20 mouse cellular contexts compared by ENCODE assay signal in genomic region chr11:57091276-57091914, GRCm38 (mm10).
A peak's percentile ranks its signal among the peaks of the same experiment; 100 is the strongest.
DNase-seq lines count a peak whose midpoint lies in the region; TF ChIP-seq lines count a peak whose summit lies in the region.
"Had no signal": no experiment of that assay in that cellular context is flagged by ENCODE, and none has a peak within 500 bp of the region (broad histone marks: within the 10 kb centered on the region; RNA-seq: fewer than 3 reads in every experiment).

No protein-coding gene starts in this region.

- H3K4me3 ChIP-seq in kidney, adult 2 months (ENCODE audit: insufficient read depth, low read depth, low read length): no peak overlapping the region
- H3K4me3 ChIP-seq: embryonic facial prominence, embryonic 13.5 days; heart, embryonic 12.5 days; hindbrain, embryonic 12.5 days; kidney, embryonic 15.5 days; left cerebral cortex, adult 2 months had no signal

- TF ChIP-seq CTCF in kidney, adult 2 months (conservative IDR thresholded peaks at IDR 0.05; ENCODE audit: insufficient read depth, insufficient read length, low read depth, low read length): no peak

- H3K36me3 ChIP-seq in kidney, adult 2 months (ENCODE audit: control insufficient read depth, insufficient read depth, low read length): no peaks in the 10 kb centered on the region
- H3K36me3 ChIP-seq: embryonic facial prominence, embryonic 13.5 days; heart, embryonic 12.5 days; hindbrain, embryonic 12.5 days; kidney, embryonic 15.5 days had no signal

- no peak overlapping the region for H3K27ac ChIP-seq in kidney, adult 2 months (ENCODE audit: insufficient read depth, low read depth, low read length)
- H3K27ac ChIP-seq: embryonic facial prominence, embryonic 13.5 days; hindbrain, embryonic 12.5 days; kidney, embryonic 15.5 days; left cerebral cortex, adult 2 months; stomach, postnatal 0 days had no signal

- H3K4me1 ChIP-seq in kidney, adult 2 months (ENCODE audit: control insufficient read depth, insufficient read depth, low read length): no peaks in the 10 kb centered on the region
- H3K4me1 ChIP-seq: embryonic facial prominence, embryonic 13.5 days; heart, embryonic 12.5 days had no signal

- whole genome bisulfite sequencing in kidney, adult 2 months: 28% methylated on average over 3 of the region's 3 CpGs

- DNase-seq in kidney, adult 2 months: peak; percentile 12
- DNase-seq in kidney, adult 9 months: no peak
- DNase-seq in 3134 (ENCODE audit: extremely low read depth, insufficient read length, low spot score): peak; percentile 77
- DNase-seq in 416B (ENCODE audit: low read depth): peak; percentile 24
- DNase-seq in brain, adult 2 months (ENCODE audit: low read depth, low spot score): peak; percentile 32
- DNase-seq in embryo, embryonic 9.5 days (ENCODE audit: extremely low spot score): no peak
- no peak for DNase-seq in left cerebral cortex, adult 11 months (ENCODE audit: low spot score)
- DNase-seq: cerebellum, adult 11 months; cerebellum, postnatal 10 days; forebrain, postnatal 0 days; heart, postnatal 14 days; left cerebral cortex, postnatal 4 days; liver; retina, postnatal 1 day had no signal

- TF ChIP-seq POLR2A in kidney, adult 2 months (IDR thresholded peaks at IDR 0.05; ENCODE audit: low read depth, low read length): no peak

- no peaks in the 10 kb centered on the region for H3K27me3 ChIP-seq in kidney, adult 2 months (replicated peaks; ENCODE audit: control insufficient read depth, insufficient read depth, low read length)
- H3K27me3 ChIP-seq: embryonic facial prominence, embryonic 13.5 days; heart, embryonic 12.5 days; hindbrain, embryonic 12.5 days; kidney, embryonic 15.5 days had no signal

Comparison
In these comparisons a context has a peak if more than half of its experiments do, and no peak if none do; other contexts are left out.
1. DNase-seq: peak in kidney, adult 2 months (single experiment), 3134 (single experiment), 416B (single experiment) and brain, adult 2 months (single experiment); none in kidney, adult 9 months (single experiment), embryo, embryonic 9.5 days (single experiment) and left cerebral cortex, adult 11 months (single experiment).